Mouse (Mus musculus) heart, embryonic 16.5 days (tissue): Measurements from ENCODE around the gene Hexim1. TPM values are rescaled to one million over a fixed set of nuclear protein-coding genes. Genes with fewer than 3 reads are reported as not detected.
A peak's percentile ranks its signal among the peaks of the same experiment; 100 is the strongest.

Source experiments
- ATAC-seq: fragments of 200-750 bp; cut with Nextera tagmentation; replicated peaks from 2 replicates; pipeline ENCODE4 v1.8.0; 2017; ENCODE audit warnings: moderate number of reproducible peaks; ENCODE audit not compliant: insufficient read depth, low FRiP score; ENCODE audit errors: extremely low read depth
- H3K27ac ChIP-seq: fragments of 300-500 bp; sonication (generic); 2 replicates; pipeline ENCODE4 v1.5.1; 2014; ENCODE audit warnings: mild to moderate bottlenecking, low read length, control low read depth, moderate library complexity
- H3K27me3 ChIP-seq: fragments of 300-500 bp; sonication (generic); 2 replicates; pipeline ENCODE4 v1.6.1; 2014; ENCODE audit warnings: low read length, mixed read lengths; ENCODE audit not compliant: control insufficient read depth, insufficient read depth
- H3K36me3 ChIP-seq: fragments of 300-500 bp; sonication (generic); 2 replicates; pipeline ENCODE4 v1.6.1; 2014; ENCODE audit not compliant: control insufficient read depth, insufficient read depth
- H3K4me1 ChIP-seq: fragments of 300-500 bp; sonication (generic); 2 replicates; pipeline ENCODE4 v1.6.1; 2014; ENCODE audit warnings: low read length, mixed read lengths; ENCODE audit not compliant: control insufficient read depth, insufficient read depth
- H3K4me2 ChIP-seq: fragments of 300-500 bp; sonication (generic); 2 replicates; pipeline ENCODE4 v1.6.1; 2014; ENCODE audit warnings: low read depth, mild to moderate bottlenecking, control low read depth, low read length
- H3K4me3 ChIP-seq: fragments of 300-500 bp; sonication (generic); 2 replicates; pipeline ENCODE4 v1.5.1; 2014; ENCODE audit warnings: mild to moderate bottlenecking, control low read depth, low read length
- H3K9ac ChIP-seq: fragments of 300-500 bp; sonication (generic); 2 replicates; pipeline ENCODE4 v1.6.1; 2014; ENCODE audit warnings: low read length, control low read depth
- H3K9me3 ChIP-seq: fragments of 300-500 bp; sonication (generic); replicated peaks from 2 replicates; pipeline ENCODE4 v1.6.1; 2016; ENCODE audit warnings: low read length; ENCODE audit not compliant: control insufficient read depth
- WGBS: fragments of 180-500 bp; shearing (Covaris S2); extraction: QIAGEN DNeasy Blood & Tissue Kit; methylation state at CpG from one replicate; pipeline ENCODE4 v1.1.7; 2014; 5-methylcytosine and 5-hydroxymethylcytosine counted together
- polyA plus RNA-seq: library from polyadenylated mRNA; unstranded; fragments of >200 nt; fragmentation: Nextera tagmentation; extraction: Ambion mirVana; gene quantifications from 2 replicates; pipeline ENCODE4 v1.2.1, GENCODE M21; 2015

The Hexim1 gene
- polyA plus RNA-seq, 1 experiment from 2014 or later = 2.9 TPM

DNA sequence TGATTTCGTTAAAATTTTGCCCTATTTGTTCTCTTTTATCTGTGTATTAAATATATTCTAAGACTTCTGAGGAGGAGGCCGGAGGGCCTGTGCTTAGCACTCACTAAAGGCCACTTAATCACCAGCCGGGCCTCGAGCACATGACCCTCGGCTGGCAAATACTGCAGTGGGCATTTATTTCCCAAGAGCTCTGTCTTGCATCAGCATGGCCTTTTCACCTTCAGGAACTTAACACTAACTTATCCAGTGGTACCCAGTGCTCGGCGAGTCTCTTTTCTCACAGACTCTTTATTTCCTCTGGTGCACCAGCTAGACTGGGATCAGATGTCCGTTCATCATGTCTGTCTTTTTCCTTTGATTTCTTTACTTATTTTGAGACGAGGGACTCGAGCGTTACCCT, 44.7 kb downstream of the Hexim1 start:
- no peak for ATAC-seq
- H3K4me3 ChIP-seq = no peak overlapping the region
- no peak overlapping the region for H3K27ac ChIP-seq
- H3K27me3 ChIP-seq = no peaks in the 10 kb centered on the region
- H3K4me2 ChIP-seq = no peak overlapping the region
- H3K9ac ChIP-seq = no peak overlapping the region
- no peaks in the 10 kb centered on the region for H3K36me3 ChIP-seq
- H3K9me3 ChIP-seq = no peaks in the 10 kb centered on the region
- 89% methylated on average over 11 of the region's 11 CpGs for WGBS
- peaks cover 6% of the 10 kb centered on the region for H3K4me1 ChIP-seq

DNA sequence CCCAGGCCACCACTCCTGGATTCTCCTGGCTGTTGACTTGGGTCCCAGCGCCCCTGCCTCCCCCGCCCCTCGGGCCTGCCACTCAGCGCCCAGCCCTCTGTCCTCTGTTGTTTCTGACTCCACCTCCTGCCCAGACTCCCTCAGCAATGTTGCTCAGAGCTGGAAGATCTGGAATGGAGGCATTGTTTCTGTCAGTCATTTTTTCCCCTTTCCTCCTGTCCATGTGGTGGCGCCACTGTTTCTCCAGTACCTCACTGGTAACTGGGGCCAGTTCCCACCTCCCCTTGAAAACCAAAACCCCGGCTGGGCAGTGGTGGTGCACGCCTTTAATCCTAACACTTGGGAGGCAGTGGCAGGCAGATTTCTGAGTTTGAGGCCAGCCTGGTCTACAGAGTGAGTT, 45.4 kb downstream of the Hexim1 start:
- WGBS = 72% methylated on average over 7 of the region's 7 CpGs
- no peak overlapping the region for H3K4me3 ChIP-seq
- no peak overlapping the region for H3K9ac ChIP-seq
- no peaks in the 10 kb centered on the region for H3K27me3 ChIP-seq
- no peak for ATAC-seq
- H3K36me3 ChIP-seq = no peaks in the 10 kb centered on the region
- no peak overlapping the region for H3K27ac ChIP-seq
- H3K9me3 ChIP-seq = no peaks in the 10 kb centered on the region
- H3K4me2 ChIP-seq = no peak overlapping the region
- H3K4me1 ChIP-seq = peaks cover 6% of the 10 kb centered on the region

DNA sequence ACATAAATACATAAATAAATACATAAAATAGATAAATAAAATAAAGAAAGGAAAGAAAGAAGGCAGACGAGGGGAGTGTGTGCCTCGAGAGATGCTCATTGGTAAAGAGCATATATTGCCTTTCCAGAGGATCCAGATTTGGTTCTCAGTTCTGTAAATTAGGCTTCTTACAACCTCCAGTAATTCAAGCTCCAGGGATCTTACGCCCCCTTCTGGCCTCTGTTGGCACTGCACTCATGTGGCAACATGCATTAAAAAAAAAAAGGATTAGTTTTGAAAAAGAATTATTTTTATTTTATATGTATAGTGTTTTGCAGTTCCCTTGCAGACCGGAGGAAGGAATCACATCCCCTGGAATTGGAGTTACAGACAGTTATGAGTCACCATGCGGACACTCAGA, 46.1 kb downstream of the Hexim1 start:
- no peak for ATAC-seq
- no peaks in the 10 kb centered on the region for H3K9me3 ChIP-seq
- H3K4me1 ChIP-seq = peaks cover 6% of the 10 kb centered on the region
- no peaks in the 10 kb centered on the region for H3K36me3 ChIP-seq
- H3K27me3 ChIP-seq = no peaks in the 10 kb centered on the region
- 87% methylated on average over 5 of the region's 5 CpGs for WGBS
- H3K27ac ChIP-seq = no peak overlapping the region
- H3K4me2 ChIP-seq = no peak overlapping the region
- no peak overlapping the region for H3K4me3 ChIP-seq
- H3K9ac ChIP-seq = no peak overlapping the region

DNA sequence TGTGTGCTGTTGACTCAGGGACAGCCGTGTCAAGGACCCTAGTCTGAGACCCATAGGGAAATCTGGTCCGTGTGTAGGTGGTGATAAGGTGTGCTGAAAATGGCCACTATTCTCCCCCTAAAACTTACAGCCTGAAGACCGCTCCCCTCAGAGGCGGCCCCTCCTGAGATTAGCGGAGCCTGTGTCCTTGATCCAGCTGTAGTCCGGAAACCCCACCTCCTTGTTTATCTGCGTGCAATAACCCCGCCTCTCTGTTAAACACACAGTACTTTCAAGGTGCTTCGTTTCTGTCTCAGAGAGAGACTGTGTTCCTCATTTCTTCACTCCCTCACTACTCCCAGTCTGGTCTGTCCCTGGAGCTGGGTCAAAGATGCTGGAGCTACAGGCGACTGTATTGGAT, 48.4 kb downstream of the Hexim1 start:
- WGBS = 21% methylated on average over 10 of the region's 10 CpGs
- no peak overlapping the region for H3K9ac ChIP-seq
- ATAC-seq = peak; percentile 20; the same call in 1 of the 2 replicates

DNA sequence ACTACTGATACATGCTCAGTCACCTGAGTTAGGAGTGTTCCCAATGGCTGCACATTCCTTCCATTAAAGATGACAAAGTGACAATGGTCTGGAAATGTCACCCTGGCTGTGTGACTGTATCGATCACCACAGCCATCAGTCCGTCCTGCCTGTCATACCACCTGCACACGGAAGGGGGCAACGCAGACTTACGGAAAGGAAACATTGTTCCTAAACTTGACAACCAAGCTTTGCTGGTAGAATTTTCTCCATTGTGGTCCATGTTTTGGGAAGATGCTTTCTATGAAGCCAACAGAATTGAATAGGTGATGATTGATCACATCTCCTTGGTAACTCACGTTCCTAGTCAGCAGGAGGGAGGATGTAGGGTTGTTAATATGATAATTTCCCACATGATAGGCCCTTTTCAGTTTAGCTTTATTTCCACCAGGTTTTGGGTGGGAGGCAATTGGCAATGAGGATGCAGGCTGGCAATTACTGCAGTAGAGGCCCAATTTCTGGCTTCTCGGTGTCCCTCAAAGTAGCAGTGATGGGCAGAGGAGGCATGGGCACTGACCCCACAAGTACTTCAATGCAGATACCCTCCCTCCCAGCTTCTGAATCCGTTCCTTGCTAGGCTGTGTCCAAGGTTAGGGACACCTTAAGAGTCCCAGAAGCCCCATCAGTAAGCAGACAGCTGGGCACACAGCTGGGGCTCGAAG, 52.8 kb downstream of the Hexim1 start:
- Histone ChIP-seq H3K4me2 (no peak overlapping the region), H3K27ac (no peak overlapping the region), H3K36me3 (no peaks in the 10 kb centered on the region), H3K9me3 (no peaks in the 10 kb centered on the region), H3K27me3 (peaks cover 18% of the 10 kb centered on the region), H3K4me3 (no peak overlapping the region), H3K9ac (no peak overlapping the region), H3K4me1 (peaks cover 10% of the 10 kb centered on the region)
- 28% methylated on average over 9 of the region's 9 CpGs for WGBS
- ATAC-seq = no peak

More for the DNA sequence above, 48.4 kb downstream of the Hexim1 start:
- Histone ChIP-seq H3K4me2 (no peak overlapping the region), H3K27ac (no peak overlapping the region), H3K36me3 (no peaks in the 10 kb centered on the region), H3K27me3 (peaks cover 2% of the 10 kb centered on the region; the same call in 1 of the 2 replicates), H3K4me1 (no peaks in the 10 kb centered on the region), H3K9me3 (no peaks in the 10 kb centered on the region), H3K4me3 (no peak overlapping the region)

Other genes with a start within 250 kb of the Hexim1 start
- gene Eftud2, start 235.2 kb upstream of the Hexim1 start, polyA plus RNA-seq = 114 and 115 TPM in 2 replicates
- gene Ccdc103, start 235.0 kb upstream of the Hexim1 start, polyA plus RNA-seq = 0.64 and 0.77 TPM in 2 replicates
- gene Fam187a, start 231.1 kb upstream of the Hexim1 start, polyA plus RNA-seq = 0.09 TPM in 1 of 2 replicates, not detected in the other
- 0.26 and 0.30 TPM in 2 replicates for gene Gfap, start 215.3 kb upstream of the Hexim1 start, polyA plus RNA-seq
- gene Kif18b, start 191.1 kb upstream of the Hexim1 start, polyA plus RNA-seq = 6.6 and 7.6 TPM in 2 replicates
- gene C1ql1, start 169.5 kb upstream of the Hexim1 start, polyA plus RNA-seq = 0.32 and 0.39 TPM in 2 replicates
- 39.1 and 41.7 TPM in 2 replicates for gene Nmt1, start 88.0 kb upstream of the Hexim1 start, polyA plus RNA-seq
- gene Dcakd, start 87.9 kb upstream of the Hexim1 start, polyA plus RNA-seq = 66.9 and 77.5 TPM in 2 replicates
- gene Plcd3, start 14.6 kb upstream of the Hexim1 start, polyA plus RNA-seq = 13.6 and 17.0 TPM in 2 replicates
- 21.5 and 21.8 TPM in 2 replicates for gene Acbd4, start 14.5 kb upstream of the Hexim1 start, polyA plus RNA-seq
- gene Hexim2, start 16.2 kb downstream of the Hexim1 start, polyA plus RNA-seq = 6.1 and 7.4 TPM in 2 replicates
- gene Fmnl1, start 54.9 kb downstream of the Hexim1 start, polyA plus RNA-seq = 4.0 and 7.6 TPM in 2 replicates
- gene 1700023F06Rik, start 92.3 kb downstream of the Hexim1 start, polyA plus RNA-seq = 0.17 and 0.25 TPM in 2 replicates
- gene Spata32, start 102.2 kb downstream of the Hexim1 start, polyA plus RNA-seq = not detected in 2 replicates
- 3.0 and 4.8 TPM in 2 replicates for gene Map3k14, start 151.2 kb downstream of the Hexim1 start, polyA plus RNA-seq
- 7.5 and 8.5 TPM in 2 replicates for gene Arhgap27, start 247.5 kb downstream of the Hexim1 start, polyA plus RNA-seq